Mouse (Mus musculus): Measurements from ENCODE around the gene Zscan20. TPM values are rescaled to one million over a fixed set of nuclear protein-coding genes. Genes with fewer than 3 reads are reported as not detected.

Gene Zscan20
- polyA plus RNA-seq, 1 experiment from 2014 or later, result 2.6 TPM

DNA sequence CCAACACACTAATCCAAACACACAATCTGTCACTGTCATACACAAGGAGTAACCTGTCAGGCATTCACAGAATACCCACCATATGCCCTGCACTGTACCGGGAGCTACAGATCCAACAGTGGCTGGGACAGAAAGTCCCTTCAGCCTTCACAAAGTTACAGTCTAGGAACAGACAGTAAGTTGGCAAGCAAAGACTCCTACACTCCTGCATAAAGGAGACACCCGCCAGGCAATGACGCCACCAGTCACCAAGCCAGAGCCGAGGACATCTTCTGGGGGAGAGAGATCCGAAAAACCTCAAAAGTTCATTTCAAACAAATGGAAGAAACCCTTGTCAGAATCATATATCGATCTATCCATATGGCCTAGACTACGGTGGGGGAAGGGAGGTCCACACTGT, 3.3 kb downstream of the Zscan20 start:
- no peaks in the 10 kb centered on the region for H3K27me3 ChIP-seq (ENCODE audit: control insufficient read depth, insufficient read depth, low read length)
- peaks cover 4% of the 10 kb centered on the region; the same call in 1 of the 2 replicates for H3K36me3 ChIP-seq (ENCODE audit: control insufficient read depth, insufficient read depth, low read length)
- whole genome bisulfite sequencing (ENCODE audit: insufficient replicate concordance), result 89% methylated on average over 7 of the region's 7 CpGs
- ATAC-seq (replicated peaks; ENCODE audit: insufficient number of reproducible peaks, low FRiP score, low TSS enrichment), result no peak
- peaks cover 9% of the 10 kb centered on the region for H3K4me1 ChIP-seq (ENCODE audit: control insufficient read depth, insufficient read depth, low read length)
- H3K4me2 ChIP-seq, result no peak overlapping the region
- H3K4me3 ChIP-seq (ENCODE audit: low read depth, low read length), result no peak overlapping the region
- no peaks in the 10 kb centered on the region for H3K9me3 ChIP-seq (replicated peaks; ENCODE audit: control insufficient read depth, low read length)
- H3K9ac ChIP-seq (ENCODE audit: low read depth, low read length), result no peak overlapping the region
- no peak overlapping the region for H3K27ac ChIP-seq (ENCODE audit: low read depth, low read length)

DNA sequence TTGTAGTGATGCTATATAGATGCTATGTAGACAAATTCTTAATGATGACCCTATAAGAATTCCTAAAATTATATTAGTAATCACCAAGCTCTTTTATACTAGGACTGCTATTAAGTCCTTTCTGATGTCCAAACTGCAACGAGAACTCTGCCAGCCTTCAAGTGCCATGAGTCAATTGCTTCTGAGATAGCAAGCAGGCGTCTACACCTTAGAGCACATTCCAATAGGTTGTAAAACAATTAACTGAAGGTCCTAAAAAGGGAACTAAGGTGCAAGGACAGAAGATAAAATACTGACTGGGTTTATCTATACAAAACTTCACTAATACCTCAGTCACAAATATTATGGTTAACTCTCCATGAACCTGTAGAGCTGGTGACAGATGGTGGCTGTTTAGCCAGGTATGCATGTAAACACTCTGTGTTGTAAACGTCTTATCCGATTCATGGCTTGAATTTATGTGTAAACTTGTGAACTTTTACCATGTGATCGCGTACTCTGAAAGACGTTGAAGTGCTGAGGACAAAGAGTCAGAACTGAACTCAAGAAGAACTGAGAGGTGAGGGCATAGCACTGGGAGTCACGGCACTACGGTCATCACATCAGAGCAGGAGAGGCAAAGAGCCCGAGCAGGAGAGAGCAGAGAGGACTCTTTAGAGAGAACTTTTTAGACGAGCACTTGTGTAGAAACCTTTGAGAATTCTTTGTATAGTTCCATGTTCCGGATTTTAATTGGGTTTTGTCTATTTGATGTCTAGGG, 11.9 kb downstream of the Zscan20 start:
- no peak for ATAC-seq (replicated peaks; ENCODE audit: insufficient number of reproducible peaks, low FRiP score, low TSS enrichment)
- Histone ChIP-seq H3K27me3 (ENCODE audit: control insufficient read depth, insufficient read depth, low read length) (no peaks in the 10 kb centered on the region), H3K9ac (ENCODE audit: low read depth, low read length) (no peak overlapping the region), H3K27ac (ENCODE audit: low read depth, low read length) (no peak overlapping the region), H3K4me2 (no peak overlapping the region), H3K36me3 (ENCODE audit: control insufficient read depth, insufficient read depth, low read length) (no peaks in the 10 kb centered on the region), H3K4me3 (ENCODE audit: low read depth, low read length) (no peak overlapping the region), H3K9me3 (replicated peaks; ENCODE audit: control insufficient read depth, low read length) (no peaks in the 10 kb centered on the region), H3K4me1 (ENCODE audit: control insufficient read depth, insufficient read depth, low read length) (no peaks in the 10 kb centered on the region)
- 74% methylated on average over 12 of the region's 12 CpGs for WGBS (ENCODE audit: insufficient replicate concordance)

DNA sequence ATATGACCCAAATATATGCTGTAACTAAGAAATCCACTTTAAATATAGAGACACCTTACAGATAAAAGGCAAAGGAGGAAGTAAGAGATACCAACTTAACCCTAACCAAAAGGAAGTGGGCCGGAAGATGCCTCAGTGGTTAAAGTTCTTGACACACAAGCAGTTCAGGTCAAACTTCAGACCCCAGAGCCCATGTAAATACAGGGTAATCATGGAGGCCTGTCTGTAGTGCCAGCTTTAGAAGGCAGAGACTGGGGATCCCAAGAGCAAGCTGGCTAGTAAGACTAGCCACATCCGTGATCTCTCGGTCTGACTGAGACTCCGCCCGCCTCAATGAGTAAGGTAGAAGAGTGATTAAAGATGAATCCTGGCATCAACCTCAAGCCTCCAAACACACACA, 15.8 kb downstream of the Zscan20 start:
- H3K9me3 ChIP-seq (replicated peaks; ENCODE audit: control insufficient read depth, low read length), result no peaks in the 10 kb centered on the region
- 90% methylated on average over 5 of the region's 5 CpGs for WGBS (ENCODE audit: insufficient replicate concordance)
- no peak overlapping the region for H3K4me3 ChIP-seq (ENCODE audit: low read depth, low read length)
- H3K9ac ChIP-seq (ENCODE audit: low read depth, low read length), result no peak overlapping the region
- ATAC-seq (replicated peaks; ENCODE audit: insufficient number of reproducible peaks, low FRiP score, low TSS enrichment), result no peak
- peaks cover 2% of the 10 kb centered on the region; the same call in 1 of the 2 replicates for H3K36me3 ChIP-seq (ENCODE audit: control insufficient read depth, insufficient read depth, low read length)
- no peak overlapping the region for H3K4me2 ChIP-seq
- no peak overlapping the region for H3K27ac ChIP-seq (ENCODE audit: low read depth, low read length)
- no peaks in the 10 kb centered on the region for H3K27me3 ChIP-seq (ENCODE audit: control insufficient read depth, insufficient read depth, low read length)
- no peaks in the 10 kb centered on the region for H3K4me1 ChIP-seq (ENCODE audit: control insufficient read depth, insufficient read depth, low read length)

DNA sequence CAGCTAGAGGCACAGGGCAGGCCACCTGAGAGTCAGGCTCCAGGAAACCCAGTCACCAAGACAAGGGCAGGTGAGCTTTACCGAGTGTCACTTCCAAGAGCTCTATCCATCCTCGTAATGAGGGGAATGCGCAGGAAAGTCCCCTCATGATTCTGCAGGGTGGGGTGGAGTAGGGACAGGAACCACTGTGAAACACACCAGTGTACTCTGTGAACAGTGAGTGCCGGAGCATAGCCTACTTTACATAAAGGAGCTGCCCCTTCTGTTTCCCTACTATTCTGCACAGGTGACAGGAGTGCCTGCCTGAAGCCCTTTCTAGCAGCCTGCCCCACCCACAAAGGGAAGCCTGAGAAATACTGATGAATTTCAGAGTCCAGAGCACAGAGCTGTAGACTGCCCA, 16.6 kb downstream of the Zscan20 start:
- Histone ChIP-seq H3K27me3 (ENCODE audit: control insufficient read depth, insufficient read depth, low read length) (no peaks in the 10 kb centered on the region), H3K9me3 (replicated peaks; ENCODE audit: control insufficient read depth, low read length) (no peaks in the 10 kb centered on the region), H3K27ac (ENCODE audit: low read depth, low read length) (no peak overlapping the region), H3K36me3 (ENCODE audit: control insufficient read depth, insufficient read depth, low read length) (peaks cover 2% of the 10 kb centered on the region; the same call in 1 of the 2 replicates), H3K9ac (ENCODE audit: low read depth, low read length) (no peak overlapping the region), H3K4me2 (no peak overlapping the region), H3K4me3 (ENCODE audit: low read depth, low read length) (no peak overlapping the region), H3K4me1 (ENCODE audit: control insufficient read depth, insufficient read depth, low read length) (no peaks in the 10 kb centered on the region)
- no peak for ATAC-seq (replicated peaks; ENCODE audit: insufficient number of reproducible peaks, low FRiP score, low TSS enrichment)
- 93% methylated on average over 4 of the region's 4 CpGs for WGBS (ENCODE audit: insufficient replicate concordance)

DNA sequence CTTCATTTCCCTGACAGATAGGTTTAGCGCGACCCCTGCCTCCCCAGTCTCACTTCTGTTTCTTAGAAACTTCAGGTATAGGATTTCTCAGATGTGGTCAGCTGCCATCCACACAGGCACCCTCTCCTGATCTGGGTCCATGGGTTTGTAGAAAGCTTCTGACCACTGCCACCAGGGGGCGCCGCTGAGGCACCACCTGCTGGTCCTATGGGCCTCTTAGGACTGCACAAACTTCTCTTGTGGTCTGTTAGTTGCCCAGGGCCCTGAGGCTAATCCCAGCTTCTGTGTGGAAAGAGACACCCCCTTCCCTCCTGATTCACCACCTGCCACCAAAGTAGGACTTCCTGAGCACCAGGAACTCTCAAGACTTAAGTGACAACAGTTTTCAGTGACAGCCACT, 30.7 kb downstream of the Zscan20 start:
- 50% methylated on average over 4 of the region's 4 CpGs for WGBS (ENCODE audit: insufficient replicate concordance)
- ATAC-seq (replicated peaks; ENCODE audit: insufficient number of reproducible peaks, low FRiP score, low TSS enrichment), result no peak
- Histone ChIP-seq H3K27ac (ENCODE audit: low read depth, low read length) (no peak overlapping the region), H3K4me3 (ENCODE audit: low read depth, low read length) (no peak overlapping the region), H3K9me3 (replicated peaks; ENCODE audit: control insufficient read depth, low read length) (peaks cover 33% of the 10 kb centered on the region), H3K4me1 (ENCODE audit: control insufficient read depth, insufficient read depth, low read length) (no peaks in the 10 kb centered on the region), H3K9ac (ENCODE audit: low read depth, low read length) (no peak overlapping the region), H3K4me2 (no peak overlapping the region), H3K36me3 (ENCODE audit: control insufficient read depth, insufficient read depth, low read length) (peaks cover 31% of the 10 kb centered on the region), H3K27me3 (ENCODE audit: control insufficient read depth, insufficient read depth, low read length) (no peaks in the 10 kb centered on the region)

DNA sequence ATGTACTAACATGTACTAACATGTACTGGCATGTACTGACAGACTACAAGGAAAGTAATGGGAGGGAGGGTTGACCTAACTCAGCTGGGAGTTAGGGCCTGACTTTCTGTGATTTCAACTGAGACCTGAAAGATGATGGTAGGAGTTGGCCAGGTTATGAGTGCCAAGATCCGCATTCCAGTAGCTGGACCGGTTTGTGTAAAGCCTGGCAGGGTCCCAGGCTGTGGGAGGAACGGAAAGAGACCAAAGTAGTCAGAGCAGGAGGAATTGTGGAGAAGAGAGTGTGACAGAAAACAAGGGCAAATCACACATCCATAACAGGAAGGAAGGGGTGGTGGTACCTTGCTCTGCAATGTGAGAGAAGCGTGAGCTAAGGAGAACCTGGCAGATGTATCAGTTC, 34.1 kb downstream of the Zscan20 start:
- Histone ChIP-seq H3K27ac (ENCODE audit: low read depth, low read length) (no peak overlapping the region), H3K9me3 (replicated peaks; ENCODE audit: control insufficient read depth, low read length) (peaks cover 9% of the 10 kb centered on the region), H3K27me3 (ENCODE audit: control insufficient read depth, insufficient read depth, low read length) (no peaks in the 10 kb centered on the region), H3K4me1 (ENCODE audit: control insufficient read depth, insufficient read depth, low read length) (no peaks in the 10 kb centered on the region), H3K9ac (ENCODE audit: low read depth, low read length) (no peak overlapping the region), H3K36me3 (ENCODE audit: control insufficient read depth, insufficient read depth, low read length) (peaks cover 8% of the 10 kb centered on the region), H3K4me2 (no peak overlapping the region), H3K4me3 (ENCODE audit: low read depth, low read length) (no peak overlapping the region)
- ATAC-seq (replicated peaks; ENCODE audit: insufficient number of reproducible peaks, low FRiP score, low TSS enrichment), result no peak
- WGBS (ENCODE audit: insufficient replicate concordance), result 83% methylated on average over 4 of the region's 4 CpGs

DNA sequence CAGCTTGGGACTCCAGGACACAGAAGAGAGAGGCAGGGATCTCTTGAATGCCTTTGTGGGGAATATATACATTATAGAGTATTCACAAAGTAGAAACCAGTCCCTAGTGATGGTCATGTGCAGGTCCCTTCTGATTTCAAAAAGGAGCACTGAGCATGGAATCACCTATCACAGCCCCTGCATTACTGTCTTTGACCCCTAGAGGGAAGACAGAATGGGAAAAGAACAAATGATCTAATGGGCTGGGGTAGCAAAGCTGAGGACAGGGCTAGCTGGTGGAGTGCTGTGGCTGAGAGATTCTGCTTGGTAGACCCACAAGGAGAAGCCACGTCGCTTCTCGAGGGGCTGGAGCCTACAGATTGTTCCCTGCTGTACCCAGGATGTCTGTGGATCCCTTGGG, 49.6 kb downstream of the Zscan20 start:
- ATAC-seq (replicated peaks; ENCODE audit: insufficient number of reproducible peaks, low FRiP score, low TSS enrichment), result no peak
- H3K4me2 ChIP-seq, result no peak overlapping the region
- no peaks in the 10 kb centered on the region for H3K9me3 ChIP-seq (replicated peaks; ENCODE audit: control insufficient read depth, low read length)
- no peak overlapping the region for H3K27ac ChIP-seq (ENCODE audit: low read depth, low read length)
- H3K4me1 ChIP-seq (ENCODE audit: control insufficient read depth, insufficient read depth, low read length), result no peaks in the 10 kb centered on the region
- no peaks in the 10 kb centered on the region for H3K36me3 ChIP-seq (ENCODE audit: control insufficient read depth, insufficient read depth, low read length)
- H3K4me3 ChIP-seq (ENCODE audit: low read depth, low read length), result no peak overlapping the region
- 70% methylated on average over 3 of the region's 3 CpGs for WGBS (ENCODE audit: insufficient replicate concordance)
- H3K27me3 ChIP-seq (ENCODE audit: control insufficient read depth, insufficient read depth, low read length), result no peaks in the 10 kb centered on the region
- no peak overlapping the region for H3K9ac ChIP-seq (ENCODE audit: low read depth, low read length)

DNA sequence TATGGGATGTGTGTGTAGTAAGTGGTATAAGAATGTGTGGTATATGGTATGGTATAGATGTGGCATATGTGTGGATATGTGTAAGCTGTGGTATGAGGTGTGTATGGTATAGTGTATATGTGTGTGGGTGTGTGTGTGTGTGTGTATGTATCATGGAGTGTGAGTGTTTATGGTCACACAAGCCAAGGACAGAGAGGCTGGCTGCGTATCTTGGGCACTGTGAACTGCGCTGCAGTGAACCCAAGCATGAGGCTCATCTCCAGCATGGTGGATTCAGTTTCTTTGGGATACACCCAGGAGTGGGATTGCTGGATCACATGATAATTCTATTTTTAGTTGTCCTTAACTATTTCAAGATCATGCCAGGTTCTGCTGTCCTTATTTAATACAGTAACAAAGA, 55.7 kb downstream of the Zscan20 start:
- Histone ChIP-seq H3K9me3 (replicated peaks; ENCODE audit: control insufficient read depth, low read length) (no peaks in the 10 kb centered on the region), H3K4me2 (no peak overlapping the region), H3K27ac (ENCODE audit: low read depth, low read length) (no peak overlapping the region), H3K4me3 (ENCODE audit: low read depth, low read length) (no peak overlapping the region), H3K36me3 (ENCODE audit: control insufficient read depth, insufficient read depth, low read length) (no peaks in the 10 kb centered on the region), H3K27me3 (ENCODE audit: control insufficient read depth, insufficient read depth, low read length) (no peaks in the 10 kb centered on the region), H3K4me1 (ENCODE audit: control insufficient read depth, insufficient read depth, low read length) (no peaks in the 10 kb centered on the region), H3K9ac (ENCODE audit: low read depth, low read length) (no peak overlapping the region)
- ATAC-seq (replicated peaks; ENCODE audit: insufficient number of reproducible peaks, low FRiP score, low TSS enrichment), result no peak
- 95% methylated on average over 2 of the region's 2 CpGs for WGBS (ENCODE audit: insufficient replicate concordance)

DNA sequence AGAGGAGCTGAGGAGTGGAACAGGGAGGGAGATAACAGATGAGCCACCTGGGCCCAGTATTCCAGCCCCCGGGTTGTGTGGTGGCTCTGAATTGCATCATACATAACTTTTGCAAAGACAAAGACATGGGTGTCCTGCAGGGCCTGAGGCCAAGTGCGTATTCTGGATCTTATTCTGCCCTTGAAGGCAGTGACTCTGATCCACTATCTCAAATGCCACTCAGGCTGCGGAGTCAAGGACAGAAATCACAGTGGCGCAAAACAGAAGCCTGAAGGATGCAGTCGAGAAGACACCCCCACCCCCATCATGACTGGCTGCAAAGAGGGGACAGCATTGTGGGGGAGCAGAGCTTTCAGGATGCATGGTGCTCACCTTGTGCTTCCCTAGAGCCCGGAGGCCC, 59.1 kb downstream of the Zscan20 start:
- 75% methylated on average over 6 of the region's 6 CpGs for WGBS (ENCODE audit: insufficient replicate concordance)
- Histone ChIP-seq H3K9me3 (replicated peaks; ENCODE audit: control insufficient read depth, low read length) (no peaks in the 10 kb centered on the region), H3K27ac (ENCODE audit: low read depth, low read length) (no peak overlapping the region), H3K27me3 (ENCODE audit: control insufficient read depth, insufficient read depth, low read length) (no peaks in the 10 kb centered on the region), H3K4me1 (ENCODE audit: control insufficient read depth, insufficient read depth, low read length) (no peaks in the 10 kb centered on the region), H3K9ac (ENCODE audit: low read depth, low read length) (no peak overlapping the region), H3K4me2 (no peak overlapping the region), H3K4me3 (ENCODE audit: low read depth, low read length) (no peak overlapping the region), H3K36me3 (ENCODE audit: control insufficient read depth, insufficient read depth, low read length) (no peaks in the 10 kb centered on the region)
- ATAC-seq (replicated peaks; ENCODE audit: insufficient number of reproducible peaks, low FRiP score, low TSS enrichment), result no peak

Data from heart, embryonic 11.5 days (tissue).